Mouse (Mus musculus): ENCODE results near the gene Tmc3. TPM values are rescaled to one million over a fixed set of nuclear protein-coding genes. Genes with fewer than 3 reads are reported as not detected.

Tmc3 gene
- polyA plus RNA-seq (2016; fragmentation: Nextera tagmentation; extraction: Ambion mirVana) = 0.14 and 0.26 TPM in 2 replicates

DNA sequence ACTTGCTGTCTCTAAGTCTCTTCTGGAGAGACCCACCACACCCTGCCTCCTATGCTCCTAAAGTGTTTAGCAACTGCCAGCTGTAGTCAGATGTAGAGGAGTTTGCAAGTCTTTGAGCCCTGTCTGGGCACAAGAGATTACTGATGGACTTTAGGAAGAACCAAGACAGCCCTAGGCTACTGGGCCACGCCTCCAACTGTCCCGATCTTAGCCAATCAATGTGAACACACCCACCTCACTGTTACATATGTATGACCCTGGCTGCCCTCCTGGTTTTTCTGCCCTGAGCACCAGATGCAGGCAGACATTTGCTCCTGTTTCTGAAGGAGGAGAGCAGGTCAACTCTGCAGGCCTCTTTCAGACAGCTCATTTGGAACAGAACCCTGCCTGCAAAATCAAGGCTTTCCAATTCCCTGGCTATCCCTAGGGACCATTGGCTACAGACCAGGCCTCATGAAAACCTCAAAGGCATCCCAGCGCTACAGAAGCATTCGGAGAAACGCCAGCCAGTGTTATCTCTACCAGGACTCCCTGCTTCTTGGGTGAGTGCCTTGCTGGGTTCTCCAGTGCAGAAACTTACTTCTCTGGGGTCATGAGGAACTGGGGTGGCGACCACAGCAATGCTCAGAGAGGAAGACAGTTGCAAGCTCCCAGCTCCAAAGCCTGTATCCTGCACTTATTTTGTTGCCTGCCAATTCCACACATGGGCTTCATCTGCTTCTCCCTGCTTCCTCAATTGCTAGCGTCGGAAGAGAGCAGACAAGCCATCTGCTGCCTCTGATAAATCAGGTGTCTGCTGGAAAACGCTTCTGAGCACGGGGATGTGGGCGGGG lies at the start of gene Tmc3:
Gene Tmc3, plus strand, starts transcription at position 289 of the 833 bp plus-strand sequence.
- no peak for ATAC-seq (ENCODE audit: low FRiP score)
- Histone ChIP-seq H3K27me3 (no peaks in the 10 kb centered on the region), H3K36me3 (replicated peaks) (no peaks in the 10 kb centered on the region), H3K9ac (no peak within 1 kb of the TSS), H3K4me1 (0 out of 2 replicates have a peak, but pooled peaks cover 5% of the 10 kb centered on the region), H3K4me2 (no peak within 1 kb of the TSS), H3K9me3 (no peaks in the 10 kb centered on the region), H3K27ac (no peak within 1 kb of the TSS), H3K4me3 (replicated peaks) (no peak within 1 kb of the TSS)
- WGBS = 62% methylated on average over 11 of the region's 11 CpGs

DNA sequence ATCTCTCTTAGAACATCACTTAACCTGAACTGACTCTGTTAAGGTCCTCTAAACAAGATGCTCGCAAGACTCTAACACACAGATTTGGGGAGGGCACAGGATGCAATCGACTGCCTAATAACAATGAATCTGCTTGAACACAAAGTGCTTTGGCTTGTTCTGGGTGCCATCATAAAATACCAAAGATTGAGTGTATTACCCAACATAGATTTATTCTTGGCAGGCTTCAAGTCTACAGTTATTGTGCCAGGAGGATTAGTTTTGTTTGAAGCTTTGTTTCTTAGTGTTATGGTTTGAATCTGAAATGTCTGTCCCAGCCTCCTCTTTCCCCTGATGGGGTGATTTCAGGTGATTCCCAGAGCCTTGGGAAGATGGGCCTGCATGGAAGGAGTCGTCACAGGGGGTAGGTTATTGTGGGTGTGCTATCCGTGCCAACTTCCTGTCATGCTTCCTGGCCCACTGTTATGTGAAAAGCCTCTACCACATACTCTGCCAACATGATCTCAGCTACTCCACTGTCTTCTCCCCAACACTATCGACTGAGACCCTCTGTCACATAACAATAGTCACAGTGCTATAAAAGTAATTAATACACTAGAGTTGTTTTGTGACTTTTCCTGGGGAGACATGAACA lies 43.1 kb upstream of the Tmc3 start:
- no peak for ATAC-seq (ENCODE audit: low FRiP score)
- no peaks in the 10 kb centered on the region for H3K4me1 ChIP-seq
- no peak overlapping the region for H3K4me2 ChIP-seq
- 88% methylated on average over 5 of the region's 5 CpGs for WGBS
- no peak overlapping the region for H3K4me3 ChIP-seq (replicated peaks)
- H3K36me3 ChIP-seq (replicated peaks) = no peaks in the 10 kb centered on the region
- H3K27me3 ChIP-seq = no peaks in the 10 kb centered on the region
- H3K9ac ChIP-seq = no peak overlapping the region
- H3K27ac ChIP-seq = no peak overlapping the region
- H3K9me3 ChIP-seq = no peaks in the 10 kb centered on the region

DNA sequence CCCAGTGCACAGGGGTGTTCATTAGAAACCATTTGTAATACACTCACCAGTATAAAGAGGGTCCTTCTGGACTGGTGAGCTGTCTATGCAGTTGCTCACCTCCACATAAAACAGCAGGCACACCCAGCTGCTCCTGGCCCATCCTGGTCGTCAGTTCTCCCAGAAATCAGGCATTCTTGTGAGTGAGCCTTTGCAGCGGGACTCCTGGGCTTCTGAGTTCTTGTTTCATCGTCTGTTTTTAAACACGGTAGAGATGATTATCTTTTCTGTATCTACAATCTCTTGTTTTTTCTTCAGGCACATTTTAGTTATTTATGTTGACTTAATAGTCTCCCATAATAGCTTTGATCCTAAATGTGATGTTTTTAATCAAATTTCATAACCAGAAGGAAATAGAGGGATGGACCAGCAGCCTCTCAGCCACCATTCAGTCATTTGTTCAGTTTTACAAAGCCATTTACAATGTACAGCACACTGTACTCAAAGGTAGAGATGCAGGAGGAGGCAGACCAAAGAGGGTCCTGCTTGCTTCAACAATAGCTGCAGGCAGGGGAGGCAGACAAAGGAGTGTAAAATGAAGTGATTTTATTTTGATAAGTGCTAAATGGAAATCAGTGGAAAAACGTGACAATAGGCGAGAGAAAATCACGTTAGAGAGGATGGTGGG lies 35.9 kb upstream of the Tmc3 start:
- Histone ChIP-seq H3K4me1 (peaks cover 20% of the 10 kb centered on the region), H3K9me3 (no peaks in the 10 kb centered on the region), H3K9ac (no peak overlapping the region), H3K4me3 (replicated peaks) (no peak overlapping the region), H3K36me3 (replicated peaks) (no peaks in the 10 kb centered on the region), H3K27ac (peak overlapping the region; percentile 64; the same call in 1 of the 2 replicates), H3K4me2 (no peak overlapping the region; the same call in 1 of the 2 replicates), H3K27me3 (no peaks in the 10 kb centered on the region)
- peak; percentile 45 for ATAC-seq (ENCODE audit: low FRiP score)
- WGBS = 46% methylated on average over 7 of the region's 7 CpGs

DNA sequence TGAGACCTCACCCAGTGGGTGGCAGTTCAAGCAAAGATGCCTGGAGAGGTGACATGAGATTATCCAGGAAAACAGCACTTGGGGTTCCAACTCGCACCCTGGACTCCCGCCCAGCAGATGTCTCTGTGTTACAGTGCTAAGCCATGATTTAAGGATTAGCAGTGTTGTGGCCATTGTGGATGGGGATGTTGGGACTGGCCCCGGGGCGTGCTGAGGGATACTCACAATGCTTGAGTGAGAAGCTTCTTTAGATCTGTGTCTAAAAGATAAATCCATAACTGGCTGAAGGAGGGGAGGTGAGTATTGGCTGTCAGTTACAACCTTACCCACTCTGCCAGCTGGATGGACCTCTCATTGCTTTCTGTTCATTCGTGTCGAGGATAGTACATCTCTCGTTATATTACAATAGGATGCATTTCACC lies 35.4 kb upstream of the Tmc3 start:
- WGBS = 59% methylated on average over 7 of the region's 7 CpGs
- Histone ChIP-seq H3K4me1 (peaks cover 20% of the 10 kb centered on the region), H3K9ac (no peak overlapping the region), H3K4me2 (peak overlapping the region; percentile 39; the same call in 1 of the 2 replicates), H3K36me3 (replicated peaks) (no peaks in the 10 kb centered on the region), H3K27ac (peak overlapping the region; percentile 64), H3K9me3 (no peaks in the 10 kb centered on the region), H3K4me3 (replicated peaks) (no peak overlapping the region), H3K27me3 (no peaks in the 10 kb centered on the region)
- ATAC-seq (ENCODE audit: low FRiP score) = peak; percentile 63

DNA sequence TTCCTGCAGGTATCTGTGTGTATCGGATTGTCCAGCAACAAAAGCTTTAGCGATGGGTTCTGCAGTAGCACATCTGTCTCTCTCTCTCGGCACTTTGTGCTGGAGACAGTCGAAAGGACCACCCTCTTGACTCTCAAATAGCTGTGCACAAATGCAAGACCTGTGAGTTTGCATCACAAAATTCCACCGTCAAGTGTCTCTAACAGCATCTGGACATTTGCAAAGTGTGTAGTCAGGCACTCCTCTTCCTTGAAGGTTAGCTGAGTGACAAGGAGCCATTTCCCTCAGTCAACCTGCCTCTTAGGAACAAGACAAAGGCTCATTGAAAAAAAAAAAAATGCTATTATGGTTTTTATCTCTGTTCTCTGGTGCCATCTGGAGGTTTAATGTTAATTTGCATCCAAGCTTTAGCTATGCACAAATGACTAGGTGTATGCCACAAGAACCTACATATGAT lies 34.7 kb upstream of the Tmc3 start:
- H3K27me3 ChIP-seq = no peaks in the 10 kb centered on the region
- no peaks in the 10 kb centered on the region for H3K9me3 ChIP-seq
- 47% methylated on average over 5 of the region's 5 CpGs for WGBS
- peak overlapping the region; percentile 39 for H3K4me2 ChIP-seq
- H3K4me3 ChIP-seq (replicated peaks) = no peak overlapping the region
- no peaks in the 10 kb centered on the region for H3K36me3 ChIP-seq (replicated peaks)
- ATAC-seq (ENCODE audit: low FRiP score) = peak; percentile 66
- peak overlapping the region; percentile 64 for H3K27ac ChIP-seq
- H3K9ac ChIP-seq = no peak overlapping the region
- H3K4me1 ChIP-seq = peaks cover 20% of the 10 kb centered on the region

DNA sequence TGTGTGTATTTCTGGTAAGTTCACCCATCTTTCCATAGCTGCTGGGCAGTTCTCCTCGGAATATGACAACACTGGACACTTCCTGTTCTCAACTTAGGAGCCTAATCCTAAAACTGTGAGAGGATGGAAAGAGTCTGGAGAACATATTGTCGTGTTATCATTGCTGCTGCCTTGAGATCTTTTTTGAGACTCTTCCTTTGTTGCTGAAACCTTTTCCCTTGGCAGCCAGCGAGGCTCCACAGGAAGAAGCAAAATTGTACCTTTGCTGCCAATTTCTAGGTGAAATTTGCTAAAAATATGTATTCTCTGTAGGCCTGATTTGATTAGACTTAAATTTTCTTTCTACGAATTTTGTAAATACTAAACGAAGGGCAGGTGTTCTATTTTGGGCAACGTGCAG lies 30.2 kb upstream of the Tmc3 start:
- no peak overlapping the region for H3K9ac ChIP-seq
- H3K9me3 ChIP-seq = no peaks in the 10 kb centered on the region
- no peak overlapping the region for H3K27ac ChIP-seq
- H3K4me3 ChIP-seq (replicated peaks) = no peak overlapping the region
- ATAC-seq (ENCODE audit: low FRiP score) = no peak
- no peaks in the 10 kb centered on the region for H3K36me3 ChIP-seq (replicated peaks)
- H3K4me2 ChIP-seq = no peak overlapping the region
- H3K27me3 ChIP-seq = no peaks in the 10 kb centered on the region
- 87% methylated on average over 6 of the region's 6 CpGs for WGBS
- H3K4me1 ChIP-seq = peaks cover 6% of the 10 kb centered on the region

DNA sequence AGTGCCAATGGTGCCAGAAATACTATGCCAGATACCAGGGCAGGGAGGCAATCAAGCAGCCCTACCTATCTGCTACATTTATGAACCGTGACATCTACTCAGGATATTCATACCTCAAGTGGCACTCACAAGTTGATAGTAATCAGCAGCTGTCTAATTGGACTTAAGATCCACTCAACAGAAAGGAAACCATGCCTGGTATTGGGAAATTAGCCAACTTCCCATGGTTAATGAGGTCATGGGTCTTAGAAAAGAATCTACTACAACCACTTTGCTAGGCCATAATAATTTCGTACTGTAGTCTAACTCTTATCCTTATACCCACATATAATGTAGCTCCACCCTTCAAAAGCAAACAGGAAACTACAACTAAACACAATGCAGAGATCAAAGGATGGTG lies 28.2 kb upstream of the Tmc3 start:
- Histone ChIP-seq H3K27ac (no peak overlapping the region), H3K9me3 (no peaks in the 10 kb centered on the region), H3K4me2 (no peak overlapping the region), H3K27me3 (no peaks in the 10 kb centered on the region), H3K36me3 (replicated peaks) (no peaks in the 10 kb centered on the region), H3K4me1 (no peaks in the 10 kb centered on the region), H3K9ac (no peak overlapping the region), H3K4me3 (replicated peaks) (no peak overlapping the region)
- WGBS = 82% methylated on average over 2 of the region's 2 CpGs
- ATAC-seq (ENCODE audit: low FRiP score) = no peak

DNA sequence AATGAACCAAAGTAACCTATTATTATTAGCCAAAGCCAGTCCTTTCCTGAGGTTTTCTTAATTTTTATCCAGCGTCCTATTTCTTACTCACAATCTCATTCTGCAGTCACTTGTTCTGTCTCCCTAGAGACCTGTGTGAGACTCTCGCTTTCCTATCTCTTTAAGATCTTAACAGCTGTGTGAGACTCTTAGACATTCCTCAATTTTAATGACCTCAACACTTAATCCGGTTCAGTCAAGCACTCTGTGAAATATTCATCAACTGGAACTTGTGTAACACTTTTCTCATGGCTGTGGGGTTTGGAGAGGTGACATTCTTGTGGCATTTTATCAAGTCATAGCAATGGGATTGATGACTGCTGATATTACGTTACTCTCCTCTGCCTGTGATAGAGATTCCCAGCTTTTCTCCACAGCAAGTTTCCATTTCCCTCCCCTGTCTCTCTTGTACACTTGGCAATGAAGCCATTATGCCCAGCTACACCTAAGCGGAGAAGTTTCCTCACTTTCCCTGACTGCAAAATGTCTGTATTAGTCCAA lies 25.9 kb upstream of the Tmc3 start:
- no peak overlapping the region for H3K9ac ChIP-seq
- no peak overlapping the region for H3K4me2 ChIP-seq
- WGBS = 63% methylated on average over 5 of the region's 5 CpGs
- no peak overlapping the region for H3K27ac ChIP-seq
- no peaks in the 10 kb centered on the region for H3K9me3 ChIP-seq
- no peak overlapping the region for H3K4me3 ChIP-seq (replicated peaks)
- no peak for ATAC-seq (ENCODE audit: low FRiP score)
- H3K36me3 ChIP-seq (replicated peaks) = no peaks in the 10 kb centered on the region
- no peaks in the 10 kb centered on the region; the same call in 1 of the 2 replicates for H3K4me1 ChIP-seq
- H3K27me3 ChIP-seq = no peaks in the 10 kb centered on the region

DNA sequence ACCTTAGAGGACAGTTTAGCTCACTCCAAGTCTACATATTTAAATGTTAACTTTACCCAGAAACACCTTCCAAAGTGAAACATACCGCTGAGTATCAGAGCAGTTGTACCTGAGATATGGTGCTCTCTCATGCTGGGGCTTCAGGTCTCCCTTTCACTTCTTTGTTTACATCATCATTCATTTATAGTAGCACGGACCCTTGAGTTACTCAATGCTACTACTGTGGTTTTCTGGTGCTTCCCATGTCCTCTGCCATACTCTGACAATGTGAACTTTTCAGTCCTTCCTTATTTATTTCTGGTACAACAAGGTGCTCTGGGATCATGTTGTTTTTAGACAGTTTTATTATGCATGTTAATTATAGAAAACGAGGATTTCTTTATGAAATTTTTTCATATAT lies 25.2 kb upstream of the Tmc3 start:
- Histone ChIP-seq H3K27me3 (no peaks in the 10 kb centered on the region), H3K36me3 (replicated peaks) (no peaks in the 10 kb centered on the region), H3K4me3 (replicated peaks) (no peak overlapping the region), H3K9ac (no peak overlapping the region), H3K4me1 (no peaks in the 10 kb centered on the region; the same call in 1 of the 2 replicates), H3K4me2 (no peak overlapping the region), H3K9me3 (no peaks in the 10 kb centered on the region), H3K27ac (no peak overlapping the region)
- ATAC-seq (ENCODE audit: low FRiP score) = no peak
- WGBS = 84% methylated on average over 3 of the region's 3 CpGs

DNA sequence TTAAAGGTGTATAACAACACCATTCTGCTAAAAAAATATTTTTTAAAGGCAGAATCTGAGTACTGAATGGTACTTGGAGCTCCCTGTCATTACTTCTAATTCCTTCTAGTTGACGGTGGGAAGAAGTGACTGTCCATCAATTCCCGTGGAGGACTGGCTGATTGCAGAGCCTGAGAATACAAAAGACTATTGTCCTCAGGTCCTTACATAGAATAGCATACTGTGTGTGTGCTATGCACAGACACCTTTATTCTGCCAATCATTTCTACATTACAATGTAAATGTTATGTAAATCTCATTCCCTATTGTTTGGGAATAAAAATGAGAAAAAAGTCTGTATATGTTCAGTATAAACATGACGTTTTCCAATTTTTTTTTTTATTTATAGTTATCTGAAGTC lies 22.9 kb upstream of the Tmc3 start:
- H3K9ac ChIP-seq = no peak overlapping the region
- H3K27ac ChIP-seq = no peak overlapping the region
- no peaks in the 10 kb centered on the region for H3K27me3 ChIP-seq
- no peak overlapping the region for H3K4me2 ChIP-seq
- no peak overlapping the region for H3K4me3 ChIP-seq (replicated peaks)
- WGBS = 4% methylated on average over 3 of the region's 3 CpGs
- no peaks in the 10 kb centered on the region for H3K36me3 ChIP-seq (replicated peaks)
- peaks cover 5% of the 10 kb centered on the region for H3K4me1 ChIP-seq
- no peak for ATAC-seq (ENCODE audit: low FRiP score)
- no peaks in the 10 kb centered on the region for H3K9me3 ChIP-seq

DNA sequence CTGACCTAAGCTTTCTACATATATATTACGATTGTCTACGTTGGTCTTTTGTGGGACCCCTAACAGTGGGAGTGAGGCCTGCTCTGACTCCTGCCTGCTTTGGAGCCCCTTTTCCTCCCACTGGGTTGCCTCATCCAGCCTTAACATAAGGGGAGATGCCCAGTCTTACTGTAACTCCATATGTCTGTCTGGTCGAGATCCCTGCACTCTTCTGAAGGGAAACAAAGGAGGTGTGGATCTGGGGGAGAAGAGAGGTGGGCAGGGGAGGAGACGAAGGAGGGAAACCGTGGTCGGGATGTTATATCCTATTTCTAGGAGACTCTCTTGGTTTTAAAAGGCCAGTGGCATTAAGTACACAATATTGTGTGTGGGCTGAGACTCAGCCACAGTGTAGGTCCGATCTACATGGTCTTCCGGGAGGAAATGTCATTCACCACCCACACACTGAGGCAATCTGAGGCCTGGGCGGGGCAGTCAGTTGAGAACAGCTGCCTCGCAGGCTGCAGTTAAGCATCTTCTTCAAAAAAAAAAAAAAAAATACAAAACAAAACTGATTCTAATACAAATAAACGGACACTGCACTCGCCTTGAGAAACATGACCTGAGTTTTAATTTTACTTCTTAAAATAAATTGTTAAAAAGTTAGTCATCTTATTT lies 20.0 kb upstream of the Tmc3 start:
- Histone ChIP-seq H3K4me2 (no peak overlapping the region), H3K9me3 (no peaks in the 10 kb centered on the region), H3K4me1 (peaks cover 5% of the 10 kb centered on the region), H3K36me3 (replicated peaks) (no peaks in the 10 kb centered on the region), H3K27ac (no peak overlapping the region), H3K4me3 (replicated peaks) (no peak overlapping the region), H3K27me3 (no peaks in the 10 kb centered on the region), H3K9ac (no peak overlapping the region)
- 82% methylated on average over 12 of the region's 12 CpGs for WGBS
- no peak for ATAC-seq (ENCODE audit: low FRiP score)

DNA sequence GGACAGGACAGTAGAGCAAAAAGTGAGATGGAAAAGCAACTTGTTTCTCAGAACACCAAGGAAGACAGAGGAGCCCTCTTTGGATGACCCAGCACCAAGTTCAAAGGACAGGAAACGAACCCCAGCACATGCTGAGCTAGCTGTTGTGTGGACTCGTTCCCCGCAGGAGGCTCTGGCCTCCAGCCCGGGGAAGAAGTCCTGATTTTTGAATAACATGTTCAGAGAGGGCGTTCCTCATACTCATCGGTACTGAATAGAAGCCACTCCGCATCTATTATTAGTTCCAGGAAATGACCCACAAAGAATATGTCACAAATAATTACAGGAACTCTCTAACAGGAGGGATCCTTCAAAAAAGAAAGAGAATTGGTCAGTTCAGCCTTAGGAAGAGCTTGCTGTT lies 18.8 kb upstream of the Tmc3 start:
- Histone ChIP-seq H3K9me3 (no peaks in the 10 kb centered on the region), H3K4me1 (peaks cover 5% of the 10 kb centered on the region), H3K27me3 (no peaks in the 10 kb centered on the region), H3K36me3 (replicated peaks) (no peaks in the 10 kb centered on the region), H3K4me2 (no peak overlapping the region), H3K27ac (0 out of 2 replicates have a peak overlapping the region, but pooled peaks have one; percentile 8), H3K4me3 (replicated peaks) (no peak overlapping the region), H3K9ac (no peak overlapping the region)
- WGBS = 36% methylated on average over 7 of the region's 7 CpGs
- ATAC-seq (ENCODE audit: low FRiP score) = no peak
